Mouse (Mus musculus) kidney, adult 2 months (tissue): ENCODE data around the gene Fam227a.

Experiments
- CTCF ChIP-seq: fragments of 200-500 bp; conservative IDR thresholded peaks from 2 replicates; pipeline ENCODE4 v1.5.1; 2011; ENCODE audit warnings: low read depth, mild to moderate bottlenecking, control low read depth, low read length, moderate library complexity, mixed read lengths; ENCODE audit not compliant: insufficient read depth, insufficient read length
- POLR2A ChIP-seq: fragments of 200-500 bp; IDR thresholded peaks from one replicate; pipeline ENCODE4 v1.6.1; 2011; ENCODE audit warnings: low read depth, low read length, control low read depth

DNA sequence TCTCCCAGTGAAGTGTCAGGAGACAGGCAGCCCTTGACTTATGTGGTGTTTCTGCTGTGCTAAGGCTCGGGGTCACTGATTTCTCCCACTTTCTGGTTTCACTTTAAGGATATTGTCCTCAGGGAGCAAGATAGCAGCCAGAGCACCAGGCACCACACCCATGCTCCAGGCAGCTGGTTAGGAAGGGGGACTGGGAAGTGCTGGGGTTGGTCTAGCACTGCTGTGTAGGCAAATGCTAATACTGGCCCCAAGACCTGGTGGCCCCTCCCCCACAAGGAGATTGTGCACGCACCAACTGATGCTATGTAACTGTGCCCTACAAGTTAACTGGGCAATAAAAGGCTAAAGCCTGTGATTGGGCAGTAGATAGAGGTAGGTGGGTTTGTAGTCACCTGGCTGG, 28.3 kb downstream of the Fam227a start:
- TF ChIP-seq POLR2A (no peak), CTCF (no peak)
